Mouse (Mus musculus): ENCODE measurements around the gene Gm38392.

GRCm38 (mm10) chr3:88227976-88228375 is 59.0 kb downstream of the Gm38392 start:
- TF ChIP-seq POLR2A (IDR thresholded peaks at IDR 0.05; ENCODE audit: borderline replicate concordance, extremely low read depth, low read depth, low read length) (no peak), CTCF (IDR thresholded peaks at IDR 0.05; ENCODE audit: insufficient read depth, low read length) (no peak)

Data from lung, adult 2 months (tissue).